Mouse (Mus musculus) midbrain, postnatal 0 days (tissue): ENCODE measurements around the gene Lmln. TPM values are rescaled to one million over a fixed set of nuclear protein-coding genes. Genes with fewer than 3 reads are reported as not detected.

Source experiments
- ATAC-seq: fragments of 200-750 bp; cut with Nextera tagmentation; 2 replicates; pipeline ENCODE4 v1.8.0; 2017; ENCODE audit warnings: moderate number of reproducible peaks, mild to moderate bottlenecking, moderate TSS enrichment, moderate library complexity; ENCODE audit not compliant: low FRiP score
- DNase-seq: peaks from one replicate; pipeline ENCODE4 v3.0.0-alpha.2; 2015; ENCODE audit warnings: low spot score
- H3K27ac ChIP-seq: fragments of 300-500 bp; sonication (generic); 2 replicates; pipeline ENCODE4 v1.5.1; 2014; ENCODE audit warnings: low read depth, mild to moderate bottlenecking, low read length, mixed read lengths
- H3K27me3 ChIP-seq: fragments of 300-500 bp; sonication (generic); 2 replicates; pipeline ENCODE4 v1.6.1; 2014; ENCODE audit warnings: low read length, control low read depth, mixed read lengths; ENCODE audit not compliant: insufficient read depth
- H3K36me3 ChIP-seq: fragments of 300-500 bp; sonication (generic); 2 replicates; pipeline ENCODE4 v1.6.1; 2014; ENCODE audit warnings: low read length, control low read depth, mixed read lengths; ENCODE audit not compliant: insufficient read depth
- H3K4me1 ChIP-seq: fragments of 300-500 bp; sonication (generic); 2 replicates; pipeline ENCODE4 v1.6.1; 2014; ENCODE audit warnings: mild to moderate bottlenecking, control low read depth, antibody characterized with exemption, low read length, mixed read lengths; ENCODE audit not compliant: insufficient read depth
- H3K4me2 ChIP-seq: fragments of 300-500 bp; sonication (generic); 2 replicates; pipeline ENCODE4 v1.6.1; 2014; ENCODE audit warnings: low read depth, mild to moderate bottlenecking, low read length, mixed read lengths; ENCODE audit not compliant: poor library complexity, severe bottlenecking
- H3K4me3 ChIP-seq: fragments of 300-500 bp; sonication (generic); 2 replicates; pipeline ENCODE4 v1.5.1; 2014; ENCODE audit warnings: low read depth, mild to moderate bottlenecking, low read length, moderate library complexity
- H3K9ac ChIP-seq: fragments of 300-500 bp; sonication (generic); replicated peaks from 2 replicates; pipeline ENCODE4 v1.6.1; 2014; ENCODE audit warnings: mild to moderate bottlenecking, low read length, moderate library complexity, mixed read lengths; ENCODE audit not compliant: poor library complexity, severe bottlenecking
- H3K9me3 ChIP-seq: fragments of 300-500 bp; sonication (generic); 2 replicates; pipeline ENCODE4 v1.6.1; 2016; ENCODE audit warnings: low read length, control low read depth
- CTCF ChIP-seq: IDR thresholded peaks from 2 replicates; pipeline ENCODE4 v1.5.1; 2016; ENCODE audit warnings: antibody characterized with exemption, mild to moderate bottlenecking
- WGBS: fragments of 180-500 bp; shearing (Covaris S2); extraction: QIAGEN DNeasy Blood & Tissue Kit; methylation state at CpG from one replicate; pipeline ENCODE4 v1.1.7; 2014; 5-methylcytosine and 5-hydroxymethylcytosine counted together
- polyA plus RNA-seq: library from polyadenylated mRNA; unstranded; fragments of >200 nt; fragmentation: Nextera tagmentation; extraction: Ambion mirVana; gene quantifications from 2 replicates; pipeline ENCODE4 v1.2.1, GENCODE M21; 2015
- total RNA-seq: library from RNA; depleted of rRNA; stranded (reverse); fragments of >200 nt; gene quantifications from 2 replicates; pipeline ENCODE4 v1.2.3, GENCODE M21; 2014

The Lmln gene
- total and polyA plus RNA-seq, 2 experiments from 2014 or later, result 2.4 to 7.6 TPM

- WGBS, result 73% methylated on average over 21 of the region's 21 CpGs
- no peak overlapping the region for H3K9ac ChIP-seq
These were observed 43.1 kb upstream of the Lmln start for GRCm38 (mm10) chr16:33019117-33019770.

GRCm38 (mm10) chr16:33021381-33021780, 40.9 kb upstream of the Lmln start:
- ATAC-seq (no peak), DNase-seq (no peak)
- no peaks in the 10 kb centered on the region for H3K9me3 ChIP-seq
- peaks cover 3% of the 10 kb centered on the region; the same call in 1 of the 2 replicates for H3K36me3 ChIP-seq
- H3K27me3 ChIP-seq, result no peaks in the 10 kb centered on the region
- no peak overlapping the region for H3K9ac ChIP-seq
- H3K4me2 ChIP-seq, result no peak overlapping the region
- WGBS, result 87% methylated on average over 3 of the region's 3 CpGs
- H3K27ac ChIP-seq, result no peak overlapping the region
- H3K4me3 ChIP-seq, result no peak overlapping the region
- no peak for TF ChIP-seq CTCF
- no peaks in the 10 kb centered on the region for H3K4me1 ChIP-seq

More at GRCm38 (mm10) chr16:33019117-33019770, 43.1 kb upstream of the Lmln start:
- no peaks in the 10 kb centered on the region for H3K27me3 ChIP-seq
- ATAC-seq, result no peak
- H3K36me3 ChIP-seq, result peaks cover 3% of the 10 kb centered on the region; the same call in 1 of the 2 replicates
- no peak for DNase-seq
- no peak overlapping the region for H3K27ac ChIP-seq
- TF ChIP-seq CTCF, result no peak
- H3K4me1 ChIP-seq, result no peaks in the 10 kb centered on the region
- H3K4me2 ChIP-seq, result no peak overlapping the region
- H3K4me3 ChIP-seq, result no peak overlapping the region
- H3K9me3 ChIP-seq, result no peaks in the 10 kb centered on the region

- Histone ChIP-seq H3K4me3 (no peak overlapping the region), H3K9me3 (no peaks in the 10 kb centered on the region), H3K36me3 (no peaks in the 10 kb centered on the region), H3K4me2 (no peak overlapping the region), H3K4me1 (no peaks in the 10 kb centered on the region), H3K27me3 (no peaks in the 10 kb centered on the region), H3K9ac (no peak overlapping the region), H3K27ac (no peak overlapping the region)
- 2% methylated on average over 4 of the region's 4 CpGs for WGBS
- ATAC-seq, result 0 out of 2 replicates have a peak, but pooled peaks have one; percentile 31
- peak; percentile 71 for DNase-seq
- TF ChIP-seq CTCF, result peak; percentile 90
These were observed 38.6 kb upstream of the Lmln start for GRCm38 (mm10) chr16:33023750-33024149.

GRCm38 (mm10) chr16:33024456-33025104, 37.7 kb upstream of the Lmln start:
- no peaks in the 10 kb centered on the region for H3K27me3 ChIP-seq
- H3K4me1 ChIP-seq, result no peaks in the 10 kb centered on the region
- no peaks in the 10 kb centered on the region for H3K36me3 ChIP-seq
- H3K9me3 ChIP-seq, result no peaks in the 10 kb centered on the region
- no peak for ATAC-seq
- no peak for TF ChIP-seq CTCF
- H3K9ac ChIP-seq, result no peak overlapping the region
- no peak overlapping the region for H3K4me2 ChIP-seq
- H3K27ac ChIP-seq, result no peak overlapping the region
- WGBS, result 70% methylated on average over 8 of the region's 8 CpGs
- DNase-seq, result peak; percentile 12
- H3K4me3 ChIP-seq, result no peak overlapping the region

- no peaks in the 10 kb centered on the region for H3K36me3 ChIP-seq
- 91% methylated on average over 7 of the region's 7 CpGs for WGBS
- H3K4me2 ChIP-seq, result no peak overlapping the region
- H3K4me3 ChIP-seq, result no peak overlapping the region
- no peaks in the 10 kb centered on the region for H3K27me3 ChIP-seq
- DNase-seq (no peak), ATAC-seq (no peak)
- TF ChIP-seq CTCF, result no peak
- no peaks in the 10 kb centered on the region for H3K9me3 ChIP-seq
- H3K27ac ChIP-seq, result no peak overlapping the region
- no peaks in the 10 kb centered on the region for H3K4me1 ChIP-seq
- H3K9ac ChIP-seq, result no peak overlapping the region
These were observed 36.0 kb upstream of the Lmln start for GRCm38 (mm10) chr16:33026357-33026756.

- H3K9me3 ChIP-seq, result no peaks in the 10 kb centered on the region
- DNase-seq, result no peak
- no peaks in the 10 kb centered on the region for H3K4me1 ChIP-seq
- no peak overlapping the region for H3K4me2 ChIP-seq
- ATAC-seq, result no peak
- H3K27me3 ChIP-seq, result no peaks in the 10 kb centered on the region
- H3K36me3 ChIP-seq, result no peaks in the 10 kb centered on the region
- TF ChIP-seq CTCF, result no peak
- no peak overlapping the region for H3K4me3 ChIP-seq
- H3K9ac ChIP-seq, result no peak overlapping the region
- H3K27ac ChIP-seq, result no peak overlapping the region
- WGBS, result 90% methylated on average over 4 of the region's 4 CpGs
These were observed 26.3 kb upstream of the Lmln start for GRCm38 (mm10) chr16:33036006-33036405.
